Mouse (Mus musculus) spleen, adult 2 months (tissue): ENCODE measurements around the gene Ppm1j. TPM values are rescaled to one million over a fixed set of nuclear protein-coding genes. Genes with fewer than 3 reads are reported as not detected.

ENCODE experiments used
- DNase-seq, 2 experiments: peaks; one replicate each; pipeline versions ENCODE4 v3.0.0 to v3.0.0-alpha.2; 2012 to 2021; ENCODE audit warnings: low spot score in 2 of 2, low read depth in 1 of 2
- H3K27ac ChIP-seq: fragments of 200-500 bp; 2 replicates; pipeline ENCODE4 v1.5.1; 2012; ENCODE audit warnings: low read length, inconsistent platforms; ENCODE audit not compliant: insufficient read depth
- H3K27me3 ChIP-seq: fragments of 200-500 bp; 2 replicates; pipeline ENCODE4 v1.6.1; 2012; ENCODE audit warnings: mild to moderate bottlenecking, moderate library complexity, low read length, inconsistent platforms; ENCODE audit not compliant: control insufficient read depth, insufficient read depth
- H3K36me3 ChIP-seq: fragments of 200-500 bp; 2 replicates; pipeline ENCODE4 v1.6.1; 2012; ENCODE audit warnings: mild to moderate bottlenecking, low read length, inconsistent platforms; ENCODE audit not compliant: control insufficient read depth, insufficient read depth
- H3K4me1 ChIP-seq: fragments of 200-500 bp; 2 replicates; pipeline ENCODE4 v1.6.1; 2011; ENCODE audit warnings: inconsistent platforms; ENCODE audit not compliant: control insufficient read depth, insufficient read depth, insufficient read length
- H3K4me3 ChIP-seq: fragments of 200-500 bp; 2 replicates; pipeline ENCODE4 v1.5.1; 2011; ENCODE audit warnings: mild to moderate bottlenecking, inconsistent platforms; ENCODE audit not compliant: insufficient read depth, insufficient read length; ENCODE audit errors: extremely low read depth
- CTCF ChIP-seq: fragments of 200-500 bp; IDR thresholded peaks from 2 replicates; pipeline ENCODE4 v1.5.1; 2011; ENCODE audit warnings: mild to moderate bottlenecking, inconsistent platforms; ENCODE audit not compliant: insufficient read depth, insufficient read length, insufficient replicate concordance; ENCODE audit errors: extremely low read depth
- POLR2A ChIP-seq: fragments of 200-500 bp; IDR thresholded peaks from 2 replicates; pipeline ENCODE4 v1.6.1; 2011; ENCODE audit warnings: low read depth, low read length, inconsistent platforms
- WGBS: fragments of 180-500 bp; shearing (Covaris S2); methylation state at CpG from one replicate; pipeline ENCODE4 v1.1.7; 2018; 5-methylcytosine and 5-hydroxymethylcytosine counted together
- polyA plus RNA-seq: library from polyadenylated mRNA; depleted of rRNA; stranded (reverse); fragments of >200 nt; gene quantifications from 2 replicates; pipeline ENCODE4 v1.2.3, GENCODE M21; 2012; rRNA removed

Gene Ppm1j
- polyA plus RNA-seq, 1 experiment = 13.1 TPM

DNA sequence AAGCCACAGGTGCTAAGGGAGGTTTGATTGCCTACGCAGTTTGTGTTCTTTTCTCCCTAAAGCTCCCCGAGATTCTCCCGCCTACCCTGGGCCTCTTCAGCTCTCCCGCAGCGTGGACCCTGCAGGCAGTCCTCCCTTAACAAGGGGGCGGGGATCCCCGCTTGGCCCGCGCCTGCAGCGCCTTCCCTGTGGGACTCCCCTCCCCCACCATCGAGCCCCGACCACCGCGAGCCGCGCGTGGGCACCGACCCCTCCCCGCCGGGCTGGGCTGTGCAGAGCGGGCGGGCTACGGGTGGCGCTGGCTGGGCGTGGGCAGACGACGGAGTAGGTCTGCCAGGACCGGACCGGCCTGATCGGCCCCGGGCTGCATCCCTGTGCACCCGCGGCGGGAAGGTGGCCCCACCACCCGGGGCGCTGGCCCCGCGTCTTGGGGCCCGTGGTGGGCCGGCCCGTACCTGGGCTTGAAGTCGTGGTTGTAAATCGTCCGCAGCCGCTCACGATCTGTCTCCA is 36.7 kb downstream of the Ppm1j start:
- Histone ChIP-seq H3K36me3 (peaks cover 7% of the 10 kb centered on the region; the same call in 1 of the 2 replicates), H3K4me1 (no peaks in the 10 kb centered on the region; the same call in 1 of the 2 replicates), H3K27ac (peak overlapping the region; percentile 84), H3K4me3 (peak overlapping the region; percentile 93), H3K27me3 (no peaks in the 10 kb centered on the region)
- TF ChIP-seq CTCF = no peak
- WGBS = under 1% methylated on average over 46 of the region's 46 CpGs
- peak in 1 of 2 experiments; percentile 44 for DNase-seq

DNA sequence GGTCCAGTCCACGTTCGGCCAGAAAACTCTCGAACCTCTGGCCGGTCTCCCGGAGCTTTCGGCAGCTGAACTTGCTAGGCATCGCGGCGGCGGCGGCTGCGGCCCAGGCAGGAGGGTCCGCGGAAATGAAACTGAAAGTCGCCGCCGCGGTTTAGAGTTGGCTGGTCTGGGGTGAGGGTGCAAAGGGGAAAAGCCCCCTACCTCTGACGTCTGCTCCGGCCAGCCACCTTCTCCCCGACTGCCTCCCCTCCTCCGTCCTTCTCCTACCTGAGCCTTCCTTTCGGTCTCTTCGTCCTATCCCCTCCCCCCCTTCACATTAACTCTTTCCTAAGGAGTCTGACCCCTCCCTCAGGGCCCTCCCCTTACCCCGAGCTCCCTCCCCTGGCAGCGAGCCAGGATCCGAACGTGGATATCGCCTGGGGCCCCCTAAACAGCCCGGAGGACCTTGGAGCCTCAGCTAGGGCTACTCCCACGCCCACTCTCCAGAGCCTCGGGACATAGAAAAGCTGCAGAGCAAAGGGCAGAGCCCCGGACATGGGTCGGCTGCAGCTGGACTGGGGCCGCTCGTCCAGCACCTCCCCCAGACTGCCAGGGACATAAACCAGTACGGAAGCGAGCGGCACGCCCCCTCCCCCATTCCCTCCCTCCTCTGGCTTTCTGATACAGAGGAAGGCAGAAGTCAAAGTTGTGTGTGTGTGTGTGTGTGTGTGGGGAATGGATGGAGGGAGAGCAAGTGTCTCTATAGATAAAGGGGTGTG is 37.3 kb downstream of the Ppm1j start, which contains the start of gene Mov10:
TSS of gene Mov10 (minus strand) at position 573 of the 758 bp plus-strand sequence.
- no peaks in the 10 kb centered on the region; the same call in 1 of the 2 replicates for H3K4me1 ChIP-seq
- TF ChIP-seq CTCF = no peak
- TF ChIP-seq POLR2A = no peak
- H3K36me3 ChIP-seq = peaks cover 7% of the 10 kb centered on the region; the same call in 1 of the 2 replicates
- WGBS = under 1% methylated on average over 39 of the region's 40 CpGs
- H3K27ac ChIP-seq = peak within 1 kb of the TSS; percentile 84
- DNase-seq = peak in 1 of 2 experiments; percentile 70
- peak within 1 kb of the TSS; percentile 93 for H3K4me3 ChIP-seq
- no peaks in the 10 kb centered on the region for H3K27me3 ChIP-seq

DNA sequence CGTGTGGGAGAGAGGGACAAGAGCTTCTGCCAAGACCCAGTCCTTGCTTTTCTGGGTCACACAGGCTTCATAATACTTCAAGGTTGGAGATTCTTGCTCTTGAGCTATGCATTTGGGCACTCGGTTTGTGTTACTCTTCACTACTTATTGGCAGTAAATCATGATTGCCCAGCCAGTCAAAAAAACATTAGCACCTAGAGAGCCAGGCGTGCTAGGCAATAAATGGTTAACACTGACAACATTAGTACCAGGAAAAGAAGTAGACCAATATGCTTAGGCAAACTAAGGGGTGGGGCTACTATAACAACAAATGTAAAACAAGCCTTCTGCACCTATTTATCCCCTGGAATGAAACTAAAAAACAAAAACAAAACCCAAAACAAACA is 37.9 kb downstream of the Ppm1j start:
- Histone ChIP-seq H3K27ac (no peak overlapping the region), H3K4me1 (no peaks in the 10 kb centered on the region; the same call in 1 of the 2 replicates), H3K27me3 (no peaks in the 10 kb centered on the region), H3K36me3 (peaks cover 7% of the 10 kb centered on the region; the same call in 1 of the 2 replicates), H3K4me3 (peak overlapping the region; percentile 93; the same call in 1 of the 2 replicates)
- 9% methylated on average over 3 of the region's 3 CpGs for WGBS
- TF ChIP-seq POLR2A = no peak
- no peak for TF ChIP-seq CTCF
- DNase-seq = no peak

DNA sequence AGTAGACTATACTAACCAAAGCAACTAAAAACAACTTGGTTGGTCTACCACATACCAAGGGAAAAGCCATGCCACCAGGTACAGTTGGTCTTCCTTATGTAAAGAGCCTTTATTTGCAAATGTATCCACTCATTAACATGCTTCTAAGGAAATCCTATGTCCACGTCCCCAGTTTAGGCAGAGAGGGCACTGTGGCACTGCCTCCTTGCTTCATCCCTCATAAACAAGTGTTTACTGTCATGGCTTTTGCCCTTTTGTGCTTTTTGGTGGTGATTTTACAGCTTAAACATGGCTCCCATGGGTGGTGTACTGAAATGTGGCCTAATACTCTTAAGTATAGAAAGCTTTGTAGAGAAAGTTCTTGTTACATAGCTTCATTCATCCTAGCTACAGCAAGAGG is 39.6 kb downstream of the Ppm1j start:
- no peak for DNase-seq
- H3K27ac ChIP-seq = no peak overlapping the region
- no peaks in the 10 kb centered on the region; the same call in 1 of the 2 replicates for H3K4me1 ChIP-seq
- H3K4me3 ChIP-seq = no peak overlapping the region
- 85% methylated on average over 1 of the region's 1 CpGs for WGBS
- H3K27me3 ChIP-seq = no peaks in the 10 kb centered on the region
- TF ChIP-seq CTCF (no peak), POLR2A (no peak)
- H3K36me3 ChIP-seq = peaks cover 9% of the 10 kb centered on the region

DNA sequence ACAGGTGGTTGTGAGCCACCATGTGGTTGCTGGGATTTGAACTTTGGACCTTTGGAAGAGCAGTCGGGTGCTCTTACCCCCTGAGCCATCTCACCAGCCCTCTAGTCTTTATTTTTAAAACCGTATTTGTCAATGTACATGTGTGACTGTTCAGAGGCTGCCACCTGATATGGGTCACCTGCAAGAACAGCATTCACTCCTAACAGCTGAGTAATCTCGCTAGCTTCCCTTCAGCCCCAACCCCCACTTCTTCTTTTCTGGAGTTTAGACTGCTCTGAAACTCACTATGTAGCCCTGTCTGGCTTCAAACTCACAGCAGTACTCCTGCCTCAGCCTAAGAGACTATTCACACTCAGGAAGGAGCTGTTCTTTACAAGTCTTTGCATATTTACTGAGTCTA is 41.6 kb downstream of the Ppm1j start:
- H3K27me3 ChIP-seq = no peaks in the 10 kb centered on the region
- WGBS = 84% methylated on average over 3 of the region's 3 CpGs
- no peaks in the 10 kb centered on the region; the same call in 1 of the 2 replicates for H3K4me1 ChIP-seq
- TF ChIP-seq CTCF (no peak), POLR2A (no peak)
- no peak overlapping the region for H3K27ac ChIP-seq
- no peak overlapping the region for H3K4me3 ChIP-seq
- DNase-seq = no peak
- peaks cover 17% of the 10 kb centered on the region for H3K36me3 ChIP-seq

Other genes with a start within 250 kb of the Ppm1j start
- 27.1 and 30.2 TPM in 2 replicates for gene Slc16a1, start 142.4 kb upstream of the Ppm1j start, polyA plus RNA-seq
- gene Fam19a3, start 784 bp downstream of the Ppm1j start, polyA plus RNA-seq = 0.21 and 0.23 TPM in 2 replicates
- gene Rhoc, start 7.3 kb downstream of the Ppm1j start, polyA plus RNA-seq = 15.1 and 18.0 TPM in 2 replicates
- gene Mov10, start 37.5 kb downstream of the Ppm1j start, polyA plus RNA-seq = 13.5 and 15.1 TPM in 2 replicates
- gene St7l, start 82.9 kb downstream of the Ppm1j start, polyA plus RNA-seq = 4.5 and 5.3 TPM in 2 replicates
- 26.4 and 29.6 TPM in 2 replicates for gene Capza1, start 83.4 kb downstream of the Ppm1j start, polyA plus RNA-seq
- gene Wnt2b, start 180.9 kb downstream of the Ppm1j start, polyA plus RNA-seq = 0.25 and 0.69 TPM in 2 replicates